Mouse (Mus musculus) CD4-positive, CD25-positive, alpha-beta regulatory T cell (primary cell): ENCODE measurements around the gene Ddah2. TPM values are rescaled to one million over a fixed set of nuclear protein-coding genes. Genes with fewer than 3 reads are reported as not detected.

Experiments
- polyA plus RNA-seq: library from polyadenylated mRNA; unstranded; fragments of 100-300 nt; shearing (Covaris generic); gene quantifications from one replicate; pipeline ENCODE4 v1.2.1, GENCODE M21; 2017

Ddah2 gene
- polyA plus RNA-seq = 1.2 TPM

GRCm38 (mm10) chr17:35058911-35059892, at the start of gene Ddah2:
Ddah2 (plus strand) TSS chr17:35059035.

GRCm38 (mm10) chr17:35016376-35016775, 42.5 kb upstream of the Ddah2 start, which contains the start of gene Vwa7:
Vwa7 (plus strand) TSS chr17:35016579.

GRCm38 (mm10) chr17:35027277-35028068, 31.4 kb upstream of the Ddah2 start, which contains the start of gene Sapcd1:
Sapcd1 (minus strand) TSS chr17:35028016.

GRCm38 (mm10) chr17:35046681-35047455, 12.0 kb upstream of the Ddah2 start, which contains the start of gene Msh5:
Msh5 (minus strand) TSS chr17:35046745.

GRCm38 (mm10) chr17:35049561-35050016, 9.2 kb upstream of the Ddah2 start, which contains the start of gene Clic1:
Clic1 (plus strand) TSS chr17:35049966.

GRCm38 (mm10) chr17:35064951-35065947, 6.4 kb downstream of the Ddah2 start, which contains the start of gene Ly6g6c:
Ly6g6c (plus strand) TSS chr17:35065388.

GRCm38 (mm10) chr17:35066084-35066483, 7.2 kb downstream of the Ddah2 start, which contains the start of gene Mpig6b:
Mpig6b (minus strand) TSS chr17:35066184.

GRCm38 (mm10) chr17:35076507-35077176, 17.8 kb downstream of the Ddah2 start, which contains the start of gene Ly6g6e:
Ly6g6e (plus strand) TSS chr17:35076902.

GRCm38 (mm10) chr17:35077786-35078233, 19.0 kb downstream of the Ddah2 start, which contains the start of gene Ly6g6d:
Ly6g6d (minus strand) TSS chr17:35078065.

GRCm38 (mm10) chr17:35085208-35085865, 26.5 kb downstream of the Ddah2 start, which contains the start of gene Ly6g6f:
Ly6g6f (minus strand) TSS chr17:35085610.

GRCm38 (mm10) chr17:35088825-35089644, 30.2 kb downstream of the Ddah2 start, which contains the start of gene Abhd16a:
Abhd16a (plus strand) TSS chr17:35089263.

GRCm38 (mm10) chr17:35108097-35108496, 49.3 kb downstream of the Ddah2 start, which contains the start of gene Ly6g5c:
Ly6g5c (plus strand) TSS chr17:35108279.

Other genes with a start within 250 kb of the Ddah2 start
- 31.8 TPM for gene Stk19, start 222.1 kb upstream of the Ddah2 start, polyA plus RNA-seq
- 78.8 TPM for gene Dxo, start 222.0 kb upstream of the Ddah2 start, polyA plus RNA-seq
- 126 TPM for gene Skiv2l, start 208.8 kb upstream of the Ddah2 start, polyA plus RNA-seq
- 47.9 TPM for gene Nelfe, start 208.6 kb upstream of the Ddah2 start, polyA plus RNA-seq
- 0.91 TPM for gene Cfb, start 196.5 kb upstream of the Ddah2 start, polyA plus RNA-seq
- gene Zbtb12, start 179.6 kb upstream of the Ddah2 start, polyA plus RNA-seq = 0.36 TPM
- 0.07 TPM for gene Gm20547, start 177.0 kb upstream of the Ddah2 start, polyA plus RNA-seq
- 2.6 TPM for gene C2, start 160.8 kb upstream of the Ddah2 start, polyA plus RNA-seq
- gene Ehmt2, start 160.6 kb upstream of the Ddah2 start, polyA plus RNA-seq = 69.4 TPM
- not detected for gene Slc44a4, start 144.6 kb upstream of the Ddah2 start, polyA plus RNA-seq
- 75.2 TPM for gene Neu1, start 127.8 kb upstream of the Ddah2 start, polyA plus RNA-seq
- 15.6 TPM for gene Hspa1b, start 99.8 kb upstream of the Ddah2 start, polyA plus RNA-seq
- gene Gm20481, start 89.1 kb upstream of the Ddah2 start, polyA plus RNA-seq = not detected
- 2.8 TPM for gene Hspa1a, start 86.9 kb upstream of the Ddah2 start, polyA plus RNA-seq
- gene Hspa1l, start 86.3 kb upstream of the Ddah2 start, polyA plus RNA-seq = not detected
- gene Lsm2, start 77.2 kb upstream of the Ddah2 start, polyA plus RNA-seq = 81.8 TPM
- gene Vars, start 58.0 kb upstream of the Ddah2 start, polyA plus RNA-seq = 174 TPM
- gene Vwa7, start 42.5 kb upstream of the Ddah2 start, polyA plus RNA-seq = 0.18 TPM
- gene Sapcd1, start 31.0 kb upstream of the Ddah2 start, polyA plus RNA-seq = 0.81 TPM
- 1.2 TPM for gene Msh5, start 12.3 kb upstream of the Ddah2 start, polyA plus RNA-seq
- gene Clic1, start 9.1 kb upstream of the Ddah2 start, polyA plus RNA-seq = 479 TPM
- not detected for gene Ly6g6c, start 6.4 kb downstream of the Ddah2 start, polyA plus RNA-seq
- gene Mpig6b, start 7.1 kb downstream of the Ddah2 start, polyA plus RNA-seq = not detected
- gene Ly6g6e, start 17.9 kb downstream of the Ddah2 start, polyA plus RNA-seq = not detected
- not detected for gene Ly6g6d, start 19.0 kb downstream of the Ddah2 start, polyA plus RNA-seq
- not detected for gene Ly6g6f, start 26.6 kb downstream of the Ddah2 start, polyA plus RNA-seq
- gene Abhd16a, start 30.2 kb downstream of the Ddah2 start, polyA plus RNA-seq = 66.3 TPM
- not detected for gene Ly6g5c, start 49.2 kb downstream of the Ddah2 start, polyA plus RNA-seq
- 1.1 TPM for gene Ly6g5b, start 56.4 kb downstream of the Ddah2 start, polyA plus RNA-seq
- 52.4 TPM for gene Gpank1, start 62.4 kb downstream of the Ddah2 start, polyA plus RNA-seq
- gene Csnk2b, start 63.0 kb downstream of the Ddah2 start, polyA plus RNA-seq = 244 TPM
- gene D17H6S53E, start 67.3 kb downstream of the Ddah2 start, polyA plus RNA-seq = 3.3 TPM
- not detected for gene Apom, start 73.0 kb downstream of the Ddah2 start, polyA plus RNA-seq
- gene Bag6, start 76.1 kb downstream of the Ddah2 start, polyA plus RNA-seq = 57.1 TPM
- 26.9 TPM for gene Prrc2a, start 105.9 kb downstream of the Ddah2 start, polyA plus RNA-seq
- 2.2 TPM for gene Aif1, start 117.0 kb downstream of the Ddah2 start, polyA plus RNA-seq
- 8.7 TPM for gene Lst1, start 129.4 kb downstream of the Ddah2 start, polyA plus RNA-seq
- 2,032 TPM for gene Ltb, start 135.4 kb downstream of the Ddah2 start, polyA plus RNA-seq
- gene Tnf, start 143.0 kb downstream of the Ddah2 start, polyA plus RNA-seq = 40.7 TPM
- 158 TPM for gene Lta, start 146.3 kb downstream of the Ddah2 start, polyA plus RNA-seq
- 1.4 TPM for gene Gm16181, start 161.8 kb downstream of the Ddah2 start, polyA plus RNA-seq
- gene Atp6v1g2, start 174.6 kb downstream of the Ddah2 start, polyA plus RNA-seq = 5.4 TPM
- gene Nfkbil1, start 176.8 kb downstream of the Ddah2 start, polyA plus RNA-seq = 22.3 TPM
- 249 TPM for gene Ddx39b, start 182.7 kb downstream of the Ddah2 start, polyA plus RNA-seq
- gene H2-D1, start 203.7 kb downstream of the Ddah2 start, polyA plus RNA-seq = 5,785 TPM